Mouse (Mus musculus): ENCODE measurements around the gene Lrrfip2. TPM values are rescaled to one million over a fixed set of nuclear protein-coding genes. Genes with fewer than 3 reads are reported as not detected.

Lrrfip2 gene
- polyA plus RNA-seq, 1 experiment from 2014 or later = 50.7 TPM

GRCm38 (mm10) chr9:111237726-111238125 lies 120.3 kb downstream of the Lrrfip2 start:
- DNase-seq (no peak), ATAC-seq (ENCODE audit: low FRiP score, low TSS enrichment) (no peak)
- H3K27ac ChIP-seq (replicated peaks; ENCODE audit: low read depth, low read length) = no peak overlapping the region
- H3K4me3 ChIP-seq (replicated peaks; ENCODE audit: low read depth, low read length) = no peak overlapping the region
- no peaks in the 10 kb centered on the region for H3K4me1 ChIP-seq (ENCODE audit: control insufficient read depth, insufficient read depth, low read length)
- no peak overlapping the region for H3K4me2 ChIP-seq (ENCODE audit: low read length)
- H3K9me3 ChIP-seq (ENCODE audit: control insufficient read depth, low read length) = no peaks in the 10 kb centered on the region
- H3K9ac ChIP-seq (replicated peaks; ENCODE audit: low read length) = no peak overlapping the region
- H3K27me3 ChIP-seq (ENCODE audit: control insufficient read depth, insufficient read depth, low read length) = no peaks in the 10 kb centered on the region
- H3K36me3 ChIP-seq (ENCODE audit: control insufficient read depth, insufficient read depth, low read length) = peaks cover 84% of the 10 kb centered on the region

GRCm38 (mm10) chr9:111239821-111240220 lies 122.4 kb downstream of the Lrrfip2 start:
- no peak for DNase-seq
- Histone ChIP-seq H3K4me3 (replicated peaks; ENCODE audit: low read depth, low read length) (no peak overlapping the region), H3K9me3 (ENCODE audit: control insufficient read depth, low read length) (no peaks in the 10 kb centered on the region), H3K36me3 (ENCODE audit: control insufficient read depth, insufficient read depth, low read length) (peaks cover 72% of the 10 kb centered on the region), H3K4me1 (ENCODE audit: control insufficient read depth, insufficient read depth, low read length) (no peaks in the 10 kb centered on the region), H3K27me3 (ENCODE audit: control insufficient read depth, insufficient read depth, low read length) (no peaks in the 10 kb centered on the region), H3K27ac (replicated peaks; ENCODE audit: low read depth, low read length) (no peak overlapping the region), H3K9ac (replicated peaks; ENCODE audit: low read length) (no peak overlapping the region), H3K4me2 (ENCODE audit: low read length) (no peak overlapping the region)
- no peak for ATAC-seq (ENCODE audit: low FRiP score, low TSS enrichment)
- 31% methylated on average over 4 of the region's 4 CpGs for WGBS

GRCm38 (mm10) chr9:111243384-111243783 lies 126.0 kb downstream of the Lrrfip2 start:
- H3K4me2 ChIP-seq (ENCODE audit: low read length) = no peak overlapping the region
- ATAC-seq (ENCODE audit: low FRiP score, low TSS enrichment) (no peak), DNase-seq (no peak)
- no peaks in the 10 kb centered on the region for H3K4me1 ChIP-seq (ENCODE audit: control insufficient read depth, insufficient read depth, low read length)
- H3K9me3 ChIP-seq (ENCODE audit: control insufficient read depth, low read length) = no peaks in the 10 kb centered on the region
- no peak overlapping the region for H3K4me3 ChIP-seq (replicated peaks; ENCODE audit: low read depth, low read length)
- no peak overlapping the region for H3K9ac ChIP-seq (replicated peaks; ENCODE audit: low read length)
- no peak overlapping the region for H3K27ac ChIP-seq (replicated peaks; ENCODE audit: low read depth, low read length)
- H3K27me3 ChIP-seq (ENCODE audit: control insufficient read depth, insufficient read depth, low read length) = no peaks in the 10 kb centered on the region
- H3K36me3 ChIP-seq (ENCODE audit: control insufficient read depth, insufficient read depth, low read length) = peaks cover 62% of the 10 kb centered on the region
- 90% methylated on average over 6 of the region's 6 CpGs for WGBS

- Histone ChIP-seq H3K9ac (replicated peaks; ENCODE audit: low read length) (no peak overlapping the region), H3K4me1 (ENCODE audit: control insufficient read depth, insufficient read depth, low read length) (no peaks in the 10 kb centered on the region), H3K27ac (replicated peaks; ENCODE audit: low read depth, low read length) (no peak overlapping the region), H3K9me3 (ENCODE audit: control insufficient read depth, low read length) (no peaks in the 10 kb centered on the region), H3K4me3 (replicated peaks; ENCODE audit: low read depth, low read length) (no peak overlapping the region), H3K27me3 (ENCODE audit: control insufficient read depth, insufficient read depth, low read length) (no peaks in the 10 kb centered on the region), H3K4me2 (ENCODE audit: low read length) (no peak overlapping the region), H3K36me3 (ENCODE audit: control insufficient read depth, insufficient read depth, low read length) (peaks cover 59% of the 10 kb centered on the region)
- no peak for DNase-seq
- no peak for ATAC-seq (ENCODE audit: low FRiP score, low TSS enrichment)
- WGBS = 77% methylated on average over 6 of the region's 6 CpGs
Observed at GRCm38 (mm10) chr9:111245546-111245945, 128.2 kb downstream of the Lrrfip2 start.

- 90% methylated on average over 3 of the region's 3 CpGs for WGBS
- H3K4me3 ChIP-seq (replicated peaks; ENCODE audit: low read depth, low read length) = no peak overlapping the region
- no peaks in the 10 kb centered on the region for H3K27me3 ChIP-seq (ENCODE audit: control insufficient read depth, insufficient read depth, low read length)
- peak; percentile 35 for DNase-seq
- H3K27ac ChIP-seq (replicated peaks; ENCODE audit: low read depth, low read length) = no peak overlapping the region
- no peak for ATAC-seq (ENCODE audit: low FRiP score, low TSS enrichment)
- H3K9ac ChIP-seq (replicated peaks; ENCODE audit: low read length) = no peak overlapping the region
- no peaks in the 10 kb centered on the region for H3K4me1 ChIP-seq (ENCODE audit: control insufficient read depth, insufficient read depth, low read length)
- H3K36me3 ChIP-seq (ENCODE audit: control insufficient read depth, insufficient read depth, low read length) = peaks cover 62% of the 10 kb centered on the region
- H3K9me3 ChIP-seq (ENCODE audit: control insufficient read depth, low read length) = no peaks in the 10 kb centered on the region
- H3K4me2 ChIP-seq (ENCODE audit: low read length) = no peak overlapping the region
Observed at GRCm38 (mm10) chr9:111247682-111248246, 130.4 kb downstream of the Lrrfip2 start.

GRCm38 (mm10) chr9:111252161-111252869 lies 134.9 kb downstream of the Lrrfip2 start:
- no peaks in the 10 kb centered on the region for H3K4me1 ChIP-seq (ENCODE audit: control insufficient read depth, insufficient read depth, low read length)

GRCm38 (mm10) chr9:111260360-111260985 lies 143.1 kb downstream of the Lrrfip2 start:
- ATAC-seq (ENCODE audit: low FRiP score, low TSS enrichment) = no peak

More at GRCm38 (mm10) chr9:111252161-111252869, 134.9 kb downstream of the Lrrfip2 start:
- 79% methylated on average over 7 of the region's 7 CpGs for WGBS
- Histone ChIP-seq H3K4me2 (ENCODE audit: low read length) (no peak overlapping the region), H3K4me3 (replicated peaks; ENCODE audit: low read depth, low read length) (no peak overlapping the region), H3K36me3 (ENCODE audit: control insufficient read depth, insufficient read depth, low read length) (peaks cover 76% of the 10 kb centered on the region), H3K9ac (replicated peaks; ENCODE audit: low read length) (no peak overlapping the region), H3K27me3 (ENCODE audit: control insufficient read depth, insufficient read depth, low read length) (no peaks in the 10 kb centered on the region), H3K9me3 (ENCODE audit: control insufficient read depth, low read length) (no peaks in the 10 kb centered on the region), H3K27ac (replicated peaks; ENCODE audit: low read depth, low read length) (no peak overlapping the region)
- no peak for ATAC-seq (ENCODE audit: low FRiP score, low TSS enrichment)
- DNase-seq = no peak

GRCm38 (mm10) chr9:111261356-111261755 lies 144.0 kb downstream of the Lrrfip2 start:
- 97% methylated on average over 4 of the region's 4 CpGs for WGBS

More at GRCm38 (mm10) chr9:111260360-111260985, 143.1 kb downstream of the Lrrfip2 start:
- peaks cover 67% of the 10 kb centered on the region for H3K36me3 ChIP-seq (ENCODE audit: control insufficient read depth, insufficient read depth, low read length)
- H3K27me3 ChIP-seq (ENCODE audit: control insufficient read depth, insufficient read depth, low read length) = no peaks in the 10 kb centered on the region
- 78% methylated on average over 1 of the region's 1 CpGs for WGBS
- H3K4me1 ChIP-seq (ENCODE audit: control insufficient read depth, insufficient read depth, low read length) = no peaks in the 10 kb centered on the region
- H3K4me2 ChIP-seq (ENCODE audit: low read length) = no peak overlapping the region
- no peak overlapping the region for H3K27ac ChIP-seq (replicated peaks; ENCODE audit: low read depth, low read length)
- peak; percentile 2 for DNase-seq
- H3K9me3 ChIP-seq (ENCODE audit: control insufficient read depth, low read length) = no peaks in the 10 kb centered on the region
- H3K9ac ChIP-seq (replicated peaks; ENCODE audit: low read length) = no peak overlapping the region
- H3K4me3 ChIP-seq (replicated peaks; ENCODE audit: low read depth, low read length) = no peak overlapping the region

More at GRCm38 (mm10) chr9:111261356-111261755, 144.0 kb downstream of the Lrrfip2 start:
- Histone ChIP-seq H3K9ac (replicated peaks; ENCODE audit: low read length) (no peak overlapping the region), H3K4me1 (ENCODE audit: control insufficient read depth, insufficient read depth, low read length) (no peaks in the 10 kb centered on the region), H3K27ac (replicated peaks; ENCODE audit: low read depth, low read length) (no peak overlapping the region), H3K9me3 (ENCODE audit: control insufficient read depth, low read length) (no peaks in the 10 kb centered on the region), H3K4me3 (replicated peaks; ENCODE audit: low read depth, low read length) (no peak overlapping the region), H3K4me2 (ENCODE audit: low read length) (no peak overlapping the region), H3K27me3 (ENCODE audit: control insufficient read depth, insufficient read depth, low read length) (no peaks in the 10 kb centered on the region), H3K36me3 (ENCODE audit: control insufficient read depth, insufficient read depth, low read length) (peaks cover 64% of the 10 kb centered on the region)
- no peak for DNase-seq
- ATAC-seq (ENCODE audit: low FRiP score, low TSS enrichment) = no peak

Measured in midbrain, embryonic 14.5 days (tissue).